Mouse (Mus musculus) heart, embryonic 12.5 days (tissue): ENCODE results near the gene Serinc2. TPM values are rescaled to one million over a fixed set of nuclear protein-coding genes. Genes with fewer than 3 reads are reported as not detected.
"Not testable (repeated sequence)": the region's sequence is repeated elsewhere in the genome, so short reads cannot be mapped to it uniquely, and the experiment has no call there.

ENCODE experiments used
- ATAC-seq: fragments of 200-750 bp; cut with Nextera tagmentation; 2 replicates; pipeline ENCODE4 v1.8.0; 2017; ENCODE audit warnings: moderate TSS enrichment, moderate library complexity; ENCODE audit not compliant: insufficient number of reproducible peaks, low FRiP score
- H3K27ac ChIP-seq: fragments of 300-500 bp; sonication (generic); 2 replicates; pipeline ENCODE4 v1.5.1; 2016; ENCODE audit warnings: mild to moderate bottlenecking, moderate library complexity; ENCODE audit not compliant: poor library complexity, severe bottlenecking
- H3K27me3 ChIP-seq: fragments of 300-500 bp; sonication (generic); replicated peaks from 2 replicates; pipeline ENCODE4 v1.6.1; 2016; ENCODE audit warnings: mild to moderate bottlenecking, moderate library complexity
- H3K36me3 ChIP-seq: fragments of 300-500 bp; sonication (generic); 2 replicates; pipeline ENCODE4 v1.6.1; 2016; ENCODE audit warnings: mild to moderate bottlenecking, moderate library complexity
- H3K4me1 ChIP-seq: fragments of 300-500 bp; sonication (generic); replicated peaks from 2 replicates; pipeline ENCODE4 v1.6.1; 2016; ENCODE audit warnings: mild to moderate bottlenecking
- H3K4me2 ChIP-seq: fragments of 300-500 bp; sonication (generic); 2 replicates; pipeline ENCODE4 v1.6.1; 2016; ENCODE audit warnings: mild to moderate bottlenecking, moderate library complexity
- H3K4me3 ChIP-seq: fragments of 300-500 bp; sonication (generic); 2 replicates; pipeline ENCODE4 v1.5.1; 2016; ENCODE audit warnings: mild to moderate bottlenecking
- H3K9ac ChIP-seq: fragments of 300-500 bp; sonication (generic); 2 replicates; pipeline ENCODE4 v1.6.1; 2016; ENCODE audit warnings: mild to moderate bottlenecking, moderate library complexity
- H3K9me3 ChIP-seq: fragments of 300-500 bp; sonication (generic); replicated peaks from 2 replicates; pipeline ENCODE4 v1.6.1; 2016; ENCODE audit warnings: mild to moderate bottlenecking, moderate library complexity
- WGBS: fragments of 180-500 bp; shearing (Covaris S2); methylation state at CpG from one replicate; pipeline ENCODE4 v1.1.7; 2016; 5-methylcytosine and 5-hydroxymethylcytosine counted together
- polyA plus RNA-seq: library from polyadenylated mRNA; unstranded; fragments of >200 nt; fragmentation: Nextera tagmentation; extraction: Ambion mirVana; gene quantifications from 2 replicates; pipeline ENCODE4 v1.2.1, GENCODE M21; 2016

Serinc2 gene
- polyA plus RNA-seq, 1 experiment from 2014 or later = 13.6 TPM

- Histone ChIP-seq H3K27me3 (peaks cover 48% of the 10 kb centered on the region), H3K4me2 (no peak overlapping the region), H3K9ac (no peak overlapping the region), H3K4me1 (peaks cover 8% of the 10 kb centered on the region; the same call in 1 of the 2 replicates), H3K36me3 (no peaks in the 10 kb centered on the region), H3K27ac (no peak overlapping the region), H3K4me3 (no peak overlapping the region), H3K9me3 (no peaks in the 10 kb centered on the region)
- no peak for ATAC-seq
- 29% methylated on average over 5 of the region's 5 CpGs for WGBS
These were observed 18.6 kb downstream of the Serinc2 start for GRCm38 (mm10) chr4:130260406-130260805.

DNA sequence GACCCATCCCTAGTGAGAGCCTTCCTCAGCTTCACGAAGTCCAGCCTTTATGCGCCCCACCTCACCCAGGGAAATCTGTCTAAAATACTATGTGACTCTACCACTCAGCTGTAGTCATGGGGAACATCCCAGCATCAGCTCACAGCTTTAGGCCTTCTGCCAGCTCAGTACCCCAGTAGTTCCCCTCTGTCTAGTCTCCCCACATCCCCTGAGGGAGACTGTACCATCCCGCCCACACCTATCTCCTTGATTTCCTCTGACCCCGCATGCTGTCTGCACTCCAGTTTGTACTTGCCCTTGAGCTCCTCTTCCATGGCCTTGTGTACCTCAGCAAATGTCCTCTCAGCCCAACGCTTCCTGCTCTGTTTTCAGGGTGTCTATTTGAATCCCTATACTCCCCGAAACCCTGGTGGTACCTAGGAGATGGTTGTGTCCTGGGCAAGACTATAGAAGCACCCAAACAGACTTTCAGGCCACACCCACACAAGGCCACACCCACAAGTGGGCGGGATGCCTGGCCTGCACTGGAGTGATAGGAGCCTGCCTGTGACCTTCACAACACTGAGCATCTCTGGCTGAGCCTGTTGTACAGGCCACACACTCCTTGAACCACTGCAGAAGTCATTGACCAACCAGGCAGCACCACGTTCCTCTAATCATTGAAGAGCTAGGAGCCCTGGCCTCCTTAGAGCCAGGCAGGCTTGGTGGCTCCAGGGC is 26.4 kb downstream of the Serinc2 start:
- 57% methylated on average over 8 of the region's 8 CpGs for WGBS

GRCm38 (mm10) chr4:130251763-130252162 is 27.2 kb downstream of the Serinc2 start:
- peak; percentile 58; the same call in 1 of the 2 replicates for ATAC-seq
- no peak overlapping the region for H3K9ac ChIP-seq
- WGBS = 28% methylated on average over 3 of the region's 3 CpGs
- H3K4me2 ChIP-seq = no peak overlapping the region
- H3K27me3 ChIP-seq = peaks cover 11% of the 10 kb centered on the region; the same call in 1 of the 2 replicates
- no peaks in the 10 kb centered on the region for H3K36me3 ChIP-seq
- H3K4me1 ChIP-seq = peaks cover 20% of the 10 kb centered on the region; the same call in 1 of the 2 replicates
- H3K4me3 ChIP-seq = no peak overlapping the region
- no peaks in the 10 kb centered on the region for H3K9me3 ChIP-seq
- no peak overlapping the region for H3K27ac ChIP-seq

More for the DNA sequence above, 26.4 kb downstream of the Serinc2 start:
- 0 out of 2 replicates have a peak, but pooled peaks cover 6% of the 10 kb centered on the region for H3K27me3 ChIP-seq
- H3K4me2 ChIP-seq = peak overlapping the region; percentile 20
- H3K9me3 ChIP-seq = no peaks in the 10 kb centered on the region
- H3K36me3 ChIP-seq = no peaks in the 10 kb centered on the region
- no peak overlapping the region for H3K4me3 ChIP-seq
- no peak overlapping the region for H3K9ac ChIP-seq
- H3K4me1 ChIP-seq = peaks cover 20% of the 10 kb centered on the region; the same call in 1 of the 2 replicates
- H3K27ac ChIP-seq = no peak overlapping the region
- ATAC-seq = peak; percentile 94

DNA sequence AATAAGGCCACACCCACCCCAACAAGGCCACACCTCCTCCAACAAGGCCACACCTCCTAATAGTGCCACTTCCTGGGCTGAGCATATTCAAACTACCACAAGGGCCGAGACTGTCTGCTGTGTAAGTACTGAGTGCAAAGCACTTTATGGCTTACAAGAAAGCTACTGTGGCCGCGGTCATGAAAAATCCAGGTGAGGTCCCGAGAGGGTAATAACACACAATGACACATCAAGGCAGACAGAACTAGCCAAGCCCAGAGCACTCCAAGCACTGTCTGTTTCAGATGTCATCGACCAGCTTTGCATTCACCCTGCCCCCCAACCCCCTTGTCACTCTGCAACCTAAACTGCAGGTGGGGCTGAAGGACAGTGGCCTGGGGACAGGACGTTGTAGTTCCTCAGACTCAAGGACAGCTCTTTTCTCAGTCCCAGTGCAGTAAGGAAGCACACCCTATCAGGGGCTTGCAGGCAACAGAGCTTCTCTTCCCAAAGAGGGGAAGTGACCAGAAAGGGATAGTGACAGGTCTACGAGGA is 27.8 kb downstream of the Serinc2 start:
- no peak overlapping the region for H3K4me3 ChIP-seq
- H3K27me3 ChIP-seq = peaks cover 14% of the 10 kb centered on the region; the same call in 1 of the 2 replicates
- peaks cover 20% of the 10 kb centered on the region; the same call in 1 of the 2 replicates for H3K4me1 ChIP-seq
- no peaks in the 10 kb centered on the region for H3K36me3 ChIP-seq
- no peaks in the 10 kb centered on the region for H3K9me3 ChIP-seq
- 0 out of 2 replicates have a peak overlapping the region, but pooled peaks have one; percentile 1 for H3K4me2 ChIP-seq
- WGBS = 31% methylated on average over 7 of the region's 7 CpGs
- H3K9ac ChIP-seq = no peak overlapping the region
- no peak overlapping the region for H3K27ac ChIP-seq
- ATAC-seq = no peak

DNA sequence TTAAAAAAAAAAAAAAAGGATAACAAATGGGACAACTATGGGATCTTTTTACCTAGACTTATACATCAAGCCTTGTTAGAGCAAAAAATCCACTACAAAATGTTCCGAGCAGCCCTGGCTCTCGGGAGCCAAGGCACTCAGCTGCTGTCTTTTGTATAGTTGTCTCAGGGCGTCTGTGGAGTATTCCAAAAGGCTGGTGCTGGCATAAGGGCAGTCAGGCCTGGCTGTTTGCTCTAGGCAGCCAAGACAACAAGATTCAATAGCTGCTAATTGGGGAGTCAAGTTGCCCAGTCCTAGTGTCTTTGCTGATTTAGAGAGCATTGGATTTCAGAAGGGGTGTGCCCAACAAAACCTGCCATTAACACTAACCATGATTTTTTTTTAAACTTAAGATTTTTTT is 30.4 kb downstream of the Serinc2 start:
- Histone ChIP-seq H3K9me3 (no peaks in the 10 kb centered on the region), H3K4me1 (peaks cover 20% of the 10 kb centered on the region; the same call in 1 of the 2 replicates), H3K36me3 (no peaks in the 10 kb centered on the region), H3K4me3 (no peak overlapping the region), H3K27me3 (peaks cover 26% of the 10 kb centered on the region), H3K27ac (no peak overlapping the region), H3K9ac (no peak overlapping the region), H3K4me2 (no peak overlapping the region)
- no peak for ATAC-seq
- WGBS = 71% methylated on average over 3 of the region's 3 CpGs

- H3K4me2 ChIP-seq = no peak overlapping the region
- H3K36me3 ChIP-seq = no peaks in the 10 kb centered on the region
- WGBS = 2% methylated on average over 6 of the region's 6 CpGs
- peaks cover 26% of the 10 kb centered on the region for H3K27me3 ChIP-seq
- H3K9me3 ChIP-seq = no peaks in the 10 kb centered on the region
- H3K27ac ChIP-seq = no peak overlapping the region
- no peak overlapping the region for H3K9ac ChIP-seq
- no peak; the same call in 1 of the 2 replicates for ATAC-seq
- H3K4me1 ChIP-seq = no peaks in the 10 kb centered on the region
- H3K4me3 ChIP-seq = no peak overlapping the region
These were observed 32.9 kb downstream of the Serinc2 start for GRCm38 (mm10) chr4:130246132-130246531.

GRCm38 (mm10) chr4:130244749-130245148 is 34.3 kb downstream of the Serinc2 start:
- Histone ChIP-seq H3K9ac (no peak overlapping the region), H3K4me3 (no peak overlapping the region), H3K36me3 (no peaks in the 10 kb centered on the region), H3K4me2 (no peak overlapping the region), H3K4me1 (no peaks in the 10 kb centered on the region), H3K9me3 (no peaks in the 10 kb centered on the region), H3K27ac (no peak overlapping the region), H3K27me3 (peaks cover 20% of the 10 kb centered on the region)
- ATAC-seq = no peak
- WGBS = 47% methylated on average over 8 of the region's 8 CpGs

GRCm38 (mm10) chr4:130243621-130244020 is 35.4 kb downstream of the Serinc2 start:
- 41% methylated on average over 1 of the region's 1 CpGs for WGBS

GRCm38 (mm10) chr4:130242956-130243355 is 36.0 kb downstream of the Serinc2 start:
- no peaks in the 10 kb centered on the region for H3K36me3 ChIP-seq
- H3K27me3 ChIP-seq = peaks cover 20% of the 10 kb centered on the region
- no peak overlapping the region for H3K9ac ChIP-seq
- no peaks in the 10 kb centered on the region for H3K9me3 ChIP-seq
- ATAC-seq = peak; percentile 75
- no peak overlapping the region for H3K27ac ChIP-seq
- H3K4me1 ChIP-seq = no peaks in the 10 kb centered on the region
- no peak overlapping the region for H3K4me3 ChIP-seq
- H3K4me2 ChIP-seq = no peak overlapping the region
- 74% methylated on average over 5 of the region's 5 CpGs for WGBS

More at GRCm38 (mm10) chr4:130243621-130244020, 35.4 kb downstream of the Serinc2 start:
- ATAC-seq, H3K4me1 ChIP-seq, H3K9me3 ChIP-seq, H3K9ac ChIP-seq, H3K36me3 ChIP-seq, H3K4me3 ChIP-seq, H3K4me2 ChIP-seq, H3K27ac ChIP-seq: not testable (repeated sequence)
- H3K27me3 ChIP-seq = peaks cover 20% of the 10 kb centered on the region

GRCm38 (mm10) chr4:130240695-130241094 is 38.3 kb downstream of the Serinc2 start:
- Histone ChIP-seq H3K36me3 (no peaks in the 10 kb centered on the region), H3K4me2 (no peak overlapping the region), H3K4me3 (no peak overlapping the region), H3K4me1 (no peaks in the 10 kb centered on the region), H3K9me3 (peaks cover 7% of the 10 kb centered on the region; the same call in 1 of the 2 replicates), H3K27ac (no peak overlapping the region), H3K27me3 (peaks cover 12% of the 10 kb centered on the region; the same call in 1 of the 2 replicates), H3K9ac (no peak overlapping the region)
- WGBS = 32% methylated on average over 5 of the region's 5 CpGs
- no peak for ATAC-seq

- no peak overlapping the region for H3K4me2 ChIP-seq
- no peak overlapping the region for H3K9ac ChIP-seq
- no peaks in the 10 kb centered on the region for H3K36me3 ChIP-seq
- no peak overlapping the region for H3K4me3 ChIP-seq
- no peaks in the 10 kb centered on the region for H3K4me1 ChIP-seq
- WGBS = 83% methylated on average over 4 of the region's 4 CpGs
- no peaks in the 10 kb centered on the region for H3K27me3 ChIP-seq
- H3K27ac ChIP-seq = no peak overlapping the region
- no peak for ATAC-seq
- H3K9me3 ChIP-seq = peaks cover 7% of the 10 kb centered on the region; the same call in 1 of the 2 replicates
These were observed 41.4 kb downstream of the Serinc2 start for GRCm38 (mm10) chr4:130237607-130238006.
